Mouse (Mus musculus) heart, embryonic 12.5 days (tissue): Measurements from ENCODE around the gene Pgm2l1. TPM values are rescaled to one million over a fixed set of nuclear protein-coding genes. Genes with fewer than 3 reads are reported as not detected.
A peak's percentile ranks its signal among the peaks of the same experiment; 100 is the strongest.

Experiments
- ATAC-seq: fragments of 200-750 bp; cut with Nextera tagmentation; 2 replicates; pipeline ENCODE4 v1.8.0; 2017; ENCODE audit warnings: moderate TSS enrichment, moderate library complexity; ENCODE audit not compliant: insufficient number of reproducible peaks, low FRiP score
- H3K27ac ChIP-seq: fragments of 300-500 bp; sonication (generic); 2 replicates; pipeline ENCODE4 v1.5.1; 2016; ENCODE audit warnings: mild to moderate bottlenecking, moderate library complexity; ENCODE audit not compliant: poor library complexity, severe bottlenecking
- H3K27me3 ChIP-seq: fragments of 300-500 bp; sonication (generic); replicated peaks from 2 replicates; pipeline ENCODE4 v1.6.1; 2016; ENCODE audit warnings: mild to moderate bottlenecking, moderate library complexity
- H3K36me3 ChIP-seq: fragments of 300-500 bp; sonication (generic); 2 replicates; pipeline ENCODE4 v1.6.1; 2016; ENCODE audit warnings: mild to moderate bottlenecking, moderate library complexity
- H3K4me1 ChIP-seq: fragments of 300-500 bp; sonication (generic); replicated peaks from 2 replicates; pipeline ENCODE4 v1.6.1; 2016; ENCODE audit warnings: mild to moderate bottlenecking
- H3K4me2 ChIP-seq: fragments of 300-500 bp; sonication (generic); 2 replicates; pipeline ENCODE4 v1.6.1; 2016; ENCODE audit warnings: mild to moderate bottlenecking, moderate library complexity
- H3K4me3 ChIP-seq: fragments of 300-500 bp; sonication (generic); 2 replicates; pipeline ENCODE4 v1.5.1; 2016; ENCODE audit warnings: mild to moderate bottlenecking
- H3K9ac ChIP-seq: fragments of 300-500 bp; sonication (generic); 2 replicates; pipeline ENCODE4 v1.6.1; 2016; ENCODE audit warnings: mild to moderate bottlenecking, moderate library complexity
- H3K9me3 ChIP-seq: fragments of 300-500 bp; sonication (generic); replicated peaks from 2 replicates; pipeline ENCODE4 v1.6.1; 2016; ENCODE audit warnings: mild to moderate bottlenecking, moderate library complexity
- WGBS: fragments of 180-500 bp; shearing (Covaris S2); methylation state at CpG from one replicate; pipeline ENCODE4 v1.1.7; 2016; 5-methylcytosine and 5-hydroxymethylcytosine counted together
- polyA plus RNA-seq: library from polyadenylated mRNA; unstranded; fragments of >200 nt; fragmentation: Nextera tagmentation; extraction: Ambion mirVana; gene quantifications from 2 replicates; pipeline ENCODE4 v1.2.1, GENCODE M21; 2016

The Pgm2l1 gene
- polyA plus RNA-seq, 1 experiment from 2014 or later, result 1.9 TPM

DNA sequence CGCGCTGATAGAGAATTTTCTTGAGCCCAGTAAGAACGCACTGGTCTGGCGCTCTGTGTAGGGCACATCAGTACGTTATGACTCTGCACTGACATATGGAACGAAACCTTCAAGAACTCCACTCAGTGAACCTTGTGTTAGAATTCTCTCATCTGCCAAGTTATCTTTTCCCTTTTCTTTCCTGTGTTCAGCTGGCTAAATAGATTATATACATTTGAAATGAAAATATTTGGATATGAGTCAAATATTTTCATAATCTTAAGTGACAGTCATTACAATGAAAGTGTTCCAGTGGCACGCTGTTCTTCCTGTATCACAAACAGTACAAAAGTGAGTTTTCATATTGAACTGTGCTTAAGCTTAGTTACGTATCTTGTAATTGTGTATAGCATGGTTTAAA is 45.2 kb downstream of the Pgm2l1 start:
- 94% methylated on average over 8 of the region's 8 CpGs for WGBS
- H3K9me3 ChIP-seq, result no peaks in the 10 kb centered on the region
- no peak for ATAC-seq
- H3K27me3 ChIP-seq, result no peaks in the 10 kb centered on the region
- peaks cover 4% of the 10 kb centered on the region; the same call in 1 of the 2 replicates for H3K4me1 ChIP-seq
- H3K27ac ChIP-seq, result no peak overlapping the region
- no peak overlapping the region for H3K4me3 ChIP-seq
- H3K36me3 ChIP-seq, result no peaks in the 10 kb centered on the region; the same call in 1 of the 2 replicates
- H3K9ac ChIP-seq, result no peak overlapping the region
- no peak overlapping the region for H3K4me2 ChIP-seq

DNA sequence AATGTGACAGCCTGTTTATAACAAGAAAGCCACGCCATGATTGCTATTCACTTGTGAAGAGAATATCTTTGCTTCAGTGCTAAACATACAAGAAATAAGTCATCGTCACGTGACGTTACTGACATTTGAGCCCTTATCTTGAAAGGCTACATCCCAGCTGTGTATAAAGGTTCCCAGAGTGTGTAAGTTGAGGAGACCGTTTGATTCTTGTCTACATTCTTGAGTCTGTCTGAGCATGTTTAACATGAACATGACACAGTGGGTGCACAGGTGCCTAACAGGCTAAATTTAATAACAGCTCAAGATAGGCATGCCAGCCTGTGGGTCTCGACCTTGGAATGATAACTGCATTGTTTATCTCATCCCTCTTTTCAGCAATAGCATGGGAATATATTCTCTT is 47.3 kb downstream of the Pgm2l1 start:
- no peak for ATAC-seq
- Histone ChIP-seq H3K4me2 (no peak overlapping the region), H3K27ac (no peak overlapping the region), H3K9me3 (no peaks in the 10 kb centered on the region), H3K36me3 (no peaks in the 10 kb centered on the region), H3K27me3 (no peaks in the 10 kb centered on the region), H3K4me1 (peaks cover 4% of the 10 kb centered on the region; the same call in 1 of the 2 replicates), H3K4me3 (no peak overlapping the region), H3K9ac (no peak overlapping the region)
- 55% methylated on average over 6 of the region's 6 CpGs for WGBS

DNA sequence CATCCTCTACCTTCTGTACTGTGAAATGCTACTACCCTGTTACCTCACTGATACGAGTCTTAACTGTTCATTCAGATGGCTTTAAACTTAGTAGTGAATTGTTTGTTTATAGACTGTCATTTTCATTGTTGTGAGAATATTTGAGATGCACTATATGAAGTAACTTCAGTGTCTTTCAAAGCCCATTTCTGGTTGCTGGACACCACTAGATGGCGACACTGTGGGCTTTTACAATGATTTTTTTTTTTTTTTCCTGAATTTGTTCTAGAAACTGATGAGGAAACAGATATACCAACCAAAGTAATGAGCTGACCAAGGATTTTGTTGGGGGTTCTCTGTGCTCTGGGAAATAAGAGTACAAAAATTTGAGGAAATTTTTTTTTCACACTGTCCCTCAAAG is 49.2 kb downstream of the Pgm2l1 start:
- Histone ChIP-seq H3K9me3 (no peaks in the 10 kb centered on the region), H3K27me3 (no peaks in the 10 kb centered on the region), H3K27ac (no peak overlapping the region), H3K4me2 (no peak overlapping the region), H3K9ac (no peak overlapping the region), H3K36me3 (no peaks in the 10 kb centered on the region), H3K4me3 (no peak overlapping the region), H3K4me1 (peaks cover 4% of the 10 kb centered on the region; the same call in 1 of the 2 replicates)
- WGBS, result 32% methylated on average over 2 of the region's 2 CpGs
- ATAC-seq, result no peak

DNA sequence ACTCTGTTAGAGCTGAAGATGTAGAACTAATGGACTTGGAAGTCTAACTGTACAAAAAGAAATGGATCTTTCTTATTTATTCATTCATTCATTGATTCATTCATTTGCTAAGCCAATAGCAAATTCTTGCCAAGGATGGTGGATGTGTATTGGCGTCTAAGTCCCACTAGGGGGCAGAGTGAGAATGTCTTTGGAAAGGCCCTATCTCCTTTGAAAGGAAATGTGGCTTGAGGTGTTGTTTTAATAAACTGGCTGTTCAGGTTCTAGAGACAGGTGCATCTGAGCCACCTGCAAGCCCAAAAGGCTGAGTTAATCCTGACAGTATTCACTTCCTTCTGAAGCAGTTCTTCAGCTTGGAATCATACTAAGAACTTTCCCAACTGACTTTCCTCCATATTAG is 52.6 kb downstream of the Pgm2l1 start:
- Histone ChIP-seq H3K4me3 (no peak overlapping the region), H3K9ac (no peak overlapping the region), H3K27ac (no peak overlapping the region), H3K27me3 (peaks cover 6% of the 10 kb centered on the region; the same call in 1 of the 2 replicates), H3K9me3 (no peaks in the 10 kb centered on the region), H3K4me2 (no peak overlapping the region), H3K4me1 (no peaks in the 10 kb centered on the region), H3K36me3 (no peaks in the 10 kb centered on the region)
- no peak for ATAC-seq
- 0% methylated on average over 1 of the region's 1 CpGs for WGBS

DNA sequence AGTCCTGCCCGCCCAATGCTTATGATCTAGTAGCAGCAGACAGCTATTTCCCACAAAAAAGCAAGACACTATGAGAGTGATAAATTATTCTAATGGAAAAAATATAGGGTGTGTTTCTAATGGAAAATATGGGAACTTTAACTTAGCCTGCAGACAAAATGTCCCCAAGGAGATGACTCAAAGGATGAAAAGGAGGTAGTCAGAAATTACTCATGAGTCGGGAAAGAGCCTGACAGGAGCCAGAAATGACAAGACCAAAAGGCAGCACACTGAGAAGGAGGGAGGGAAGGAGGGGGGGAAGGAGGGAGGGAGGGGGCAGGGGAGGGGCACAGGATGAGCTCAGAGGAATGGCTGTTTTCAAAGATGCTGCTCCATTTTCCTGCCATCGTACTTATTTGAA is 54.4 kb downstream of the Pgm2l1 start:
- Histone ChIP-seq H3K9ac (no peak overlapping the region), H3K27ac (no peak overlapping the region), H3K4me3 (no peak overlapping the region), H3K4me2 (no peak overlapping the region), H3K36me3 (no peaks in the 10 kb centered on the region), H3K9me3 (no peaks in the 10 kb centered on the region), H3K4me1 (peaks cover 12% of the 10 kb centered on the region), H3K27me3 (peaks cover 6% of the 10 kb centered on the region; the same call in 1 of the 2 replicates)
- ATAC-seq, result no peak
- 46% methylated on average over 3 of the region's 3 CpGs for WGBS

DNA sequence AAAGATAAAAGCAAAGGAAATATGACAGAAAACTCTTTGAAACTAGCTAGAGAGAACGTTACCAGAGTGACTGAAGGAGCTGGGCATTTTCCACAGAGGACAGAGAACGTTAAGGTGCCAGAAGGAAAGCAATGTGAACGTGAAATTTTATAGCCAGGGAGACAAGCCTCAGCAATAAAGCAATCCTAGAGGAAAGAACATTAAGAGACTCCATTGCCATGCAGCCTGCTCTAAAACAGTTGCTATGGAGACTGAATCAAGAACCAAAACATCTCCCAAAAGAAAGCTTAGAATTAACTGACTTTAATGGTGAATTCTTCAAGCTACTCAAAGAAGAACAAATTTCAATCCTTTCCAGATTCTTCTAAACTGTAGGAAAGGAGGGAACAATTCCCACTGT is 56.1 kb downstream of the Pgm2l1 start:
- H3K27me3 ChIP-seq, result peaks cover 6% of the 10 kb centered on the region; the same call in 1 of the 2 replicates
- no peak overlapping the region for H3K27ac ChIP-seq
- no peak overlapping the region for H3K4me3 ChIP-seq
- H3K4me1 ChIP-seq, result peaks cover 25% of the 10 kb centered on the region
- H3K9ac ChIP-seq, result no peak overlapping the region
- no peaks in the 10 kb centered on the region for H3K36me3 ChIP-seq
- WGBS, result 66% methylated on average over 3 of the region's 3 CpGs
- no peaks in the 10 kb centered on the region for H3K9me3 ChIP-seq
- no peak overlapping the region for H3K4me2 ChIP-seq
- no peak for ATAC-seq

DNA sequence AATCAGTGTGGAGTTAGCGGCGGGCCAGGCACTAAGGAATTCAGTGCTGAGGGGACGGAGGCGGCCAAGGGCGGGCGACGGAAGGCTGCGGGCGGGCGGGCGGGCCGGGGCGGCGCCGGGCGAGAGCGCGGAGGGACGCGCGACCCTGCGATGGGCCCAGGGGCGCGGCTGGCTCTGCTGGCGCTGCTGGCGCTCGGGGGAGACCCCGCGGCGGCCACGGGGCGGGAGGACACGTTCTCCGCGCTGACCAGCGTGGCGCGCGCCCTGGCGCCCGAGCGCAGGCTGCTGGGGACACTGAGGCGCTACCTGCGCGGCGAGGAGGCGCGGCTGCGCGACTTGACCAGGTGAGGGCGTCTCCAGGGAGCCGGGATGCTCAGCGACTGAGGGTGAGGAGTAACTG is 58.2 kb downstream of the Pgm2l1 start, which contains the start of gene P4ha3:
TSS of gene P4ha3 (plus strand) at position 138 of the 400 bp plus-strand sequence.
- Histone ChIP-seq H3K27me3 (peaks cover 6% of the 10 kb centered on the region; the same call in 1 of the 2 replicates), H3K4me2 (peak within 1 kb of the TSS; percentile 90), H3K4me1 (peaks cover 40% of the 10 kb centered on the region), H3K9me3 (no peaks in the 10 kb centered on the region), H3K36me3 (peaks cover 2% of the 10 kb centered on the region), H3K27ac (peak within 1 kb of the TSS; percentile 60), H3K4me3 (peak within 1 kb of the TSS; percentile 75), H3K9ac (peak within 1 kb of the TSS; percentile 85)
- peak; percentile 58 for ATAC-seq
- 0% methylated on average over 35 of the region's 53 CpGs for WGBS

DNA sequence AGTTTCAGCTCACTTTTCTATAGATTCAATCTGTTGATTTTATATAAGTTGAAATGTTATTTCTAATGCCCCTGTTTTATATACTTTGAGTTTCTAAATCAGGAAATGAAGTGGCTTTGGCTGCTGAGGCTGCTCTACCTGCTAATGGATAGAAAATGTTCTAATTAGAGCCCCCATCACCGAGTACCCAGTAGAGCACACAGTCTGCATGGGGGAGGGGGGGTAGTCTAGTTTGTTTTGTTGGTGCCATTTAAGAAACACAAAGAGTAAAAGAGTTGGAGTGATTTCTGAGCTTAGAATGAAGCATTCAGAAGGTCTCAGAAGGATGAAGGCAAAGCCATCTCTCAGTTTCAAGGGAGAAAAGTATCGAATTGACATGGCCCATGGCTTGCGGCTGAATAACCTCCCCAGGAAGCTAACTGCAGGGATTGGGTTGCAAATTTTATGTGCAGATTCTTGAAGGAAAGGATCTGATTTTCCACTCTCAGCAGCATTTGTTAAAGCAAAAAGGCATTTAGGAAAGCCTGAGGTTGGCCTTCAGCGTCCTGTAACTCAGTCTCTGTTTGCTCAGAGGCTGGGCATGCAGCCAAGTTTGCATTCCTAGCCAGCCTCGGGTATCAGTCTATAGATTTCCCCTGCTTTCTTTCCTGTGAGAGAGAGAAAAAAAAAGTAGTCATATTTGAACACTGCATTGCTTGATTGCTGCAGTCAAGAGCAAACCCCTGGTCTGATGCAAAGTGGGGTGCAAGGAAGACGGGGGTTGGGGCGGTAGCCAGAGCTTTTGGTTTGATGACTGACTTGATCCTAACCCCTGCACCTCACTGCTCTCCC is 60.8 kb downstream of the Pgm2l1 start:
- 15% methylated on average over 7 of the region's 7 CpGs for WGBS
- Histone ChIP-seq H3K4me1 (peaks cover 40% of the 10 kb centered on the region), H3K9ac (peak overlapping the region; percentile 37; the same call in 1 of the 2 replicates), H3K36me3 (peaks cover 7% of the 10 kb centered on the region), H3K4me2 (peak overlapping the region; percentile 57), H3K4me3 (peak overlapping the region; percentile 12; the same call in 1 of the 2 replicates), H3K27me3 (peaks cover 6% of the 10 kb centered on the region; the same call in 1 of the 2 replicates), H3K27ac (peak overlapping the region; percentile 93), H3K9me3 (no peaks in the 10 kb centered on the region)
- ATAC-seq, result peak; percentile 82

DNA sequence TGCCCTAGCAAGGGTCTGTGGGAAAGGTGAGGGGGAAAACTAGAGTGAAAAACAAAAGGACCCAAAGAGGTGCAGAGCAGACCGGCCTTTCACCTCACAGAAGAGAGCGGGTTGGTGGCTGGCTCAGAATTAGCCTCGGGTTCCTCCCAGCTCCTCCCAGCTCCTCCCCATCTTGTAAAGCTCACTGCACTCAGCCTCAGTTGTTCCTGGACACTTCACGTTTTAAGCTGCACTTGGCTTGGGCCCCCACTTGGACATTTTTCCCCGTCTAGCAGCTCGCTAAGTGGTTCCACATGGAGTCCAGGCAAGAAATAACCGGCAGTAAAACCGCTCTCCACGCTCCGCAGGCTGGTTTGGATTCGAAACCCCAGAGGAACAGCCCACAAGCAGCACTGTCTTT is 61.4 kb downstream of the Pgm2l1 start:
- peak overlapping the region; percentile 12 for H3K4me3 ChIP-seq
- WGBS, result 31% methylated on average over 11 of the region's 11 CpGs
- H3K4me2 ChIP-seq, result peak overlapping the region; percentile 57
- peak overlapping the region; percentile 37; the same call in 1 of the 2 replicates for H3K9ac ChIP-seq
- peaks cover 13% of the 10 kb centered on the region for H3K36me3 ChIP-seq
- H3K27ac ChIP-seq, result peak overlapping the region; percentile 93
- no peak; the same call in 1 of the 2 replicates for ATAC-seq
- H3K4me1 ChIP-seq, result peaks cover 40% of the 10 kb centered on the region
- peaks cover 6% of the 10 kb centered on the region; the same call in 1 of the 2 replicates for H3K27me3 ChIP-seq
- H3K9me3 ChIP-seq, result no peaks in the 10 kb centered on the region

DNA sequence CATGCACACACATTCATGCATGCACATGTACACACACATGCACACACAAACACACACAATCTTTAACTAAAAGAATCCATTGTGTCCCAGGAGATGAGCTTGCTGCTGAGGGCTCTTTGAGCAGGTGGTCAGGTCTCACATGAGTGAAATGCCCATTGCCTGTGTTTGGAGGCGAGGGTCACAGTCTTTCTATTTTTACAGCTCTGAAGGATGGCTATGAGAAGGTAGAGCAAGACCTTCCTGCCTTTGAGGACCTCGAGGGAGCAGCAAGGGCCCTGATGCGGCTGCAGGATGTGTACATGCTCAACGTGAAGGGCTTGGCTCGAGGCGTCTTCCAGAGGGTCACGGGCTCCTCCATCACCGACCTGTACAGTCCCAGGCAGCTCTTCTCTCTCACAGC is 66.4 kb downstream of the Pgm2l1 start:
- Histone ChIP-seq H3K36me3 (peaks cover 36% of the 10 kb centered on the region), H3K4me1 (peaks cover 26% of the 10 kb centered on the region), H3K4me2 (no peak overlapping the region), H3K4me3 (no peak overlapping the region), H3K27me3 (no peaks in the 10 kb centered on the region; the same call in 1 of the 2 replicates), H3K9ac (no peak overlapping the region), H3K9me3 (no peaks in the 10 kb centered on the region), H3K27ac (no peak overlapping the region)
- ATAC-seq, result no peak
- WGBS, result 76% methylated on average over 8 of the region's 8 CpGs

GRCm38 (mm10) chr7:100295745-100296144 is 68.6 kb downstream of the Pgm2l1 start:
- ATAC-seq, result no peak
- Histone ChIP-seq H3K4me2 (no peak overlapping the region), H3K4me1 (peaks cover 29% of the 10 kb centered on the region), H3K36me3 (peaks cover 30% of the 10 kb centered on the region), H3K9me3 (no peaks in the 10 kb centered on the region), H3K27ac (no peak overlapping the region), H3K9ac (no peak overlapping the region), H3K27me3 (no peaks in the 10 kb centered on the region; the same call in 1 of the 2 replicates), H3K4me3 (no peak overlapping the region)
- 88% methylated on average over 2 of the region's 2 CpGs for WGBS
